Mouse (Mus musculus): ENCODE results near the gene Gm21985. TPM values are rescaled to one million over a fixed set of nuclear protein-coding genes. Genes with fewer than 3 reads are reported as not detected.

The Gm21985 gene
- polyA plus RNA-seq, 1 experiment from 2014 or later, result 0.08 TPM

GRCm38 (mm10) chr2:112267547-112268269, 1.6 kb downstream of the Gm21985 start:
- ATAC-seq (ENCODE audit: insufficient number of reproducible peaks, low FRiP score, low TSS enrichment, low read depth), result no peak
- Histone ChIP-seq H3K27ac (replicated peaks; ENCODE audit: low read depth, low read length) (no peak overlapping the region), H3K4me3 (ENCODE audit: low read depth, low read length) (no peak overlapping the region), H3K4me2 (ENCODE audit: low read depth, severe bottlenecking) (no peak overlapping the region), H3K9ac (ENCODE audit: low read length) (no peak overlapping the region), H3K27me3 (ENCODE audit: control insufficient read depth, insufficient read depth, low read length) (no peaks in the 10 kb centered on the region), H3K36me3 (ENCODE audit: control insufficient read depth, insufficient read depth, low read length) (no peaks in the 10 kb centered on the region), H3K4me1 (ENCODE audit: control insufficient read depth, insufficient read depth, low read length) (no peaks in the 10 kb centered on the region; the same call in 1 of the 2 replicates), H3K9me3 (ENCODE audit: control insufficient read depth, low read length) (no peaks in the 10 kb centered on the region)
- no peak for DNase-seq (ENCODE audit: low spot score)
- 81% methylated on average over 8 of the region's 8 CpGs for WGBS

GRCm38 (mm10) chr2:112270011-112270410, 3.9 kb downstream of the Gm21985 start:
- H3K36me3 ChIP-seq (ENCODE audit: control insufficient read depth, insufficient read depth, low read length), result no peaks in the 10 kb centered on the region
- ATAC-seq (ENCODE audit: insufficient number of reproducible peaks, low FRiP score, low TSS enrichment, low read depth) (no peak), DNase-seq (ENCODE audit: low spot score) (no peak)
- no peaks in the 10 kb centered on the region for H3K9me3 ChIP-seq (ENCODE audit: control insufficient read depth, low read length)
- no peak overlapping the region for H3K4me2 ChIP-seq (ENCODE audit: low read depth, severe bottlenecking)
- 89% methylated on average over 2 of the region's 2 CpGs for WGBS
- H3K4me3 ChIP-seq (ENCODE audit: low read depth, low read length), result no peak overlapping the region
- H3K27ac ChIP-seq (replicated peaks; ENCODE audit: low read depth, low read length), result no peak overlapping the region
- H3K9ac ChIP-seq (ENCODE audit: low read length), result no peak overlapping the region
- no peaks in the 10 kb centered on the region for H3K27me3 ChIP-seq (ENCODE audit: control insufficient read depth, insufficient read depth, low read length)
- no peaks in the 10 kb centered on the region; the same call in 1 of the 2 replicates for H3K4me1 ChIP-seq (ENCODE audit: control insufficient read depth, insufficient read depth, low read length)

GRCm38 (mm10) chr2:112272909-112273308, 6.8 kb downstream of the Gm21985 start:
- Histone ChIP-seq H3K27me3 (ENCODE audit: control insufficient read depth, insufficient read depth, low read length) (no peaks in the 10 kb centered on the region), H3K36me3 (ENCODE audit: control insufficient read depth, insufficient read depth, low read length) (no peaks in the 10 kb centered on the region), H3K4me3 (ENCODE audit: low read depth, low read length) (no peak overlapping the region), H3K9me3 (ENCODE audit: control insufficient read depth, low read length) (no peaks in the 10 kb centered on the region), H3K27ac (replicated peaks; ENCODE audit: low read depth, low read length) (no peak overlapping the region), H3K4me2 (ENCODE audit: low read depth, severe bottlenecking) (no peak overlapping the region), H3K9ac (ENCODE audit: low read length) (no peak overlapping the region), H3K4me1 (ENCODE audit: control insufficient read depth, insufficient read depth, low read length) (no peaks in the 10 kb centered on the region)
- ATAC-seq (ENCODE audit: insufficient number of reproducible peaks, low FRiP score, low TSS enrichment, low read depth), result no peak
- no peak for DNase-seq (ENCODE audit: low spot score)
- WGBS, result 85% methylated on average over 2 of the region's 2 CpGs

DNA sequence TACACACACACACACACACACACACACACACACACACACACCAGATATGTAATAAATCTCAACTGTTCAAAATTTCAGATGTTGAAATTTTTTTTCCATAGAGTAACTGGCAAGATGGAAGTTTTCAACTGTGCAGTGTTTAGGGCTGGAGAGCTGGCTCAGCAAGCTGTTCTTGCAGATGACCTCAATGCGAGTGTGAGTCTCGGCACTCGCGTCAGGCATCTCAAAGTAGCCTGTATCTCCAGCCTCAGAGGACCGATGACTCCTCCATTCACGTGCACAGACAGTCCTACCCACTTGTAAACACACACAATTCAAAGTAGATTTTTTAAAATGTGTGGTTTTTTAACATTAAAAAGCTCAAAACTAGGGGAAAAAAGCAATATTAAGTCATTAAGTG, 7.4 kb downstream of the Gm21985 start:
- no peak for DNase-seq (ENCODE audit: low spot score)
- 94% methylated on average over 6 of the region's 6 CpGs for WGBS
- no peaks in the 10 kb centered on the region for H3K4me1 ChIP-seq (ENCODE audit: control insufficient read depth, insufficient read depth, low read length)
- no peaks in the 10 kb centered on the region for H3K27me3 ChIP-seq (ENCODE audit: control insufficient read depth, insufficient read depth, low read length)
- H3K9ac ChIP-seq (ENCODE audit: low read length), result no peak overlapping the region
- ATAC-seq (ENCODE audit: insufficient number of reproducible peaks, low FRiP score, low TSS enrichment, low read depth), result no peak
- H3K4me2 ChIP-seq (ENCODE audit: low read depth, severe bottlenecking), result no peak overlapping the region
- no peak overlapping the region for H3K4me3 ChIP-seq (ENCODE audit: low read depth, low read length)
- no peak overlapping the region for H3K27ac ChIP-seq (replicated peaks; ENCODE audit: low read depth, low read length)
- no peaks in the 10 kb centered on the region for H3K9me3 ChIP-seq (ENCODE audit: control insufficient read depth, low read length)
- H3K36me3 ChIP-seq (ENCODE audit: control insufficient read depth, insufficient read depth, low read length), result no peaks in the 10 kb centered on the region

DNA sequence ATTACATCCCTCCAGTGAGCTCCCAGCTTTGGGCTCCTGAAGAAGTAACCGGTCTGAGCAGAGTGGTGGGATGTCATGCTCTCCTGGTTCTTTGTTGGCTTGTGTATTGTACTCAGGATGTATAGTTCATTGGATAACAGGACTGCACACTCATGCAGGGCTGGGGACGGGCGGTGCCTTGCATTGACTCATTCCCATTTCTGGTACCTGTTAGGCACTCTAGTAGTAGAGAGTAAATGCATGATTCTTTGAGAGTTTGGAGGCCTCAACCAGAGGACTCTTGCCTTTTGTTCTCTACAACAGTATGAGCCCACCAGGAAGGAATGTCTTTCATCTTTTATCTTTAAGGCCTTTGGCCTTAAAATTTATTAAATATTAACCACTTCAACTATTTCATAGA, 10.8 kb downstream of the Gm21985 start:
- WGBS, result 87% methylated on average over 3 of the region's 3 CpGs
- no peak for ATAC-seq (ENCODE audit: insufficient number of reproducible peaks, low FRiP score, low TSS enrichment, low read depth)
- H3K9ac ChIP-seq (ENCODE audit: low read length), result no peak overlapping the region
- DNase-seq (ENCODE audit: low spot score), result no peak
- H3K36me3 ChIP-seq (ENCODE audit: control insufficient read depth, insufficient read depth, low read length), result no peaks in the 10 kb centered on the region
- H3K9me3 ChIP-seq (ENCODE audit: control insufficient read depth, low read length), result no peaks in the 10 kb centered on the region
- H3K4me3 ChIP-seq (ENCODE audit: low read depth, low read length), result no peak overlapping the region
- no peak overlapping the region for H3K27ac ChIP-seq (replicated peaks; ENCODE audit: low read depth, low read length)
- H3K4me1 ChIP-seq (ENCODE audit: control insufficient read depth, insufficient read depth, low read length), result no peaks in the 10 kb centered on the region
- H3K4me2 ChIP-seq (ENCODE audit: low read depth, severe bottlenecking), result no peak overlapping the region
- H3K27me3 ChIP-seq (ENCODE audit: control insufficient read depth, insufficient read depth, low read length), result no peaks in the 10 kb centered on the region

- Histone ChIP-seq H3K27ac (replicated peaks; ENCODE audit: low read depth, low read length) (no peak overlapping the region), H3K36me3 (ENCODE audit: control insufficient read depth, insufficient read depth, low read length) (no peaks in the 10 kb centered on the region), H3K9me3 (ENCODE audit: control insufficient read depth, low read length) (no peaks in the 10 kb centered on the region), H3K27me3 (ENCODE audit: control insufficient read depth, insufficient read depth, low read length) (no peaks in the 10 kb centered on the region), H3K9ac (ENCODE audit: low read length) (no peak overlapping the region), H3K4me1 (ENCODE audit: control insufficient read depth, insufficient read depth, low read length) (peaks cover 3% of the 10 kb centered on the region; the same call in 1 of the 2 replicates), H3K4me2 (ENCODE audit: low read depth, severe bottlenecking) (no peak overlapping the region), H3K4me3 (ENCODE audit: low read depth, low read length) (no peak overlapping the region)
- 90% methylated on average over 1 of the region's 1 CpGs for WGBS
- DNase-seq (ENCODE audit: low spot score), result no peak
- ATAC-seq (ENCODE audit: insufficient number of reproducible peaks, low FRiP score, low TSS enrichment, low read depth), result no peak
Observed at GRCm38 (mm10) chr2:112282846-112283245, 16.7 kb downstream of the Gm21985 start.

- H3K4me3 ChIP-seq (ENCODE audit: low read depth, low read length), result peak overlapping the region; percentile 36
- no peaks in the 10 kb centered on the region for H3K9me3 ChIP-seq (ENCODE audit: control insufficient read depth, low read length)
- peaks cover 3% of the 10 kb centered on the region; the same call in 1 of the 2 replicates for H3K4me1 ChIP-seq (ENCODE audit: control insufficient read depth, insufficient read depth, low read length)
- H3K27ac ChIP-seq (replicated peaks; ENCODE audit: low read depth, low read length), result no peak overlapping the region
- WGBS, result 3% methylated on average over 21 of the region's 21 CpGs
- no peaks in the 10 kb centered on the region for H3K36me3 ChIP-seq (ENCODE audit: control insufficient read depth, insufficient read depth, low read length)
- no peaks in the 10 kb centered on the region for H3K27me3 ChIP-seq (ENCODE audit: control insufficient read depth, insufficient read depth, low read length)
- H3K4me2 ChIP-seq (ENCODE audit: low read depth, severe bottlenecking), result peak overlapping the region; percentile 74
- peak overlapping the region; percentile 63; the same call in 1 of the 2 replicates for H3K9ac ChIP-seq (ENCODE audit: low read length)
- ATAC-seq (ENCODE audit: insufficient number of reproducible peaks, low FRiP score, low TSS enrichment, low read depth) (peak; percentile 75; the same call in 1 of the 2 replicates), DNase-seq (ENCODE audit: low spot score) (peak; percentile 49)
Observed at GRCm38 (mm10) chr2:112284363-112285030, 18.4 kb downstream of the Gm21985 start.

DNA sequence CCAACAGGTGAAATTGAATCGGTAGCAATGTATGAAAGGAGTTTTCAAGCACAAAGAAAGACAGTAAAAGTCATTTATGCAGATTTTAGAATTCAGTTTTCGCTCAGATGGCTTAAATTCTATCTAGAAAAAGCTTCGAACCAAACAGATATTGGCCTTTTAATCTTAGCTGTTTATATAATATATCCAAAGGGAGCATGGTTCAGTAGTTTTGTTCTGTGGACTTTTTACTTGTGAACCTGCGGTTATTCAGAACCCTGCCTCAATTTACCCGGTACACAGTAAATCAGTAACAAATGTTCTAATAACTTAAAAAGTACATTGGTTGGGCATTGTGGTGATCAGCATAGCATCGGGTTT, 18.9 kb downstream of the Gm21985 start:
- peak overlapping the region; percentile 36 for H3K4me3 ChIP-seq (ENCODE audit: low read depth, low read length)
- WGBS, result 64% methylated on average over 6 of the region's 6 CpGs
- no peak overlapping the region for H3K27ac ChIP-seq (replicated peaks; ENCODE audit: low read depth, low read length)
- H3K36me3 ChIP-seq (ENCODE audit: control insufficient read depth, insufficient read depth, low read length), result no peaks in the 10 kb centered on the region
- H3K4me1 ChIP-seq (ENCODE audit: control insufficient read depth, insufficient read depth, low read length), result peaks cover 3% of the 10 kb centered on the region; the same call in 1 of the 2 replicates
- peak overlapping the region; percentile 74 for H3K4me2 ChIP-seq (ENCODE audit: low read depth, severe bottlenecking)
- DNase-seq (ENCODE audit: low spot score), result no peak
- H3K9me3 ChIP-seq (ENCODE audit: control insufficient read depth, low read length), result no peaks in the 10 kb centered on the region
- H3K9ac ChIP-seq (ENCODE audit: low read length), result no peak overlapping the region
- no peaks in the 10 kb centered on the region for H3K27me3 ChIP-seq (ENCODE audit: control insufficient read depth, insufficient read depth, low read length)
- ATAC-seq (ENCODE audit: insufficient number of reproducible peaks, low FRiP score, low TSS enrichment, low read depth), result no peak
